Mouse (Mus musculus): ENCODE data around the gene Phf11d. TPM values are rescaled to one million over a fixed set of nuclear protein-coding genes. Genes with fewer than 3 reads are reported as not detected.
"Not testable (repeated sequence)": the region's sequence is repeated elsewhere in the genome, so short reads cannot be mapped to it uniquely, and the experiment has no call there.

Phf11d gene
- polyA plus RNA-seq, 1 experiment from 2014 or later, result 0.43 TPM

DNA sequence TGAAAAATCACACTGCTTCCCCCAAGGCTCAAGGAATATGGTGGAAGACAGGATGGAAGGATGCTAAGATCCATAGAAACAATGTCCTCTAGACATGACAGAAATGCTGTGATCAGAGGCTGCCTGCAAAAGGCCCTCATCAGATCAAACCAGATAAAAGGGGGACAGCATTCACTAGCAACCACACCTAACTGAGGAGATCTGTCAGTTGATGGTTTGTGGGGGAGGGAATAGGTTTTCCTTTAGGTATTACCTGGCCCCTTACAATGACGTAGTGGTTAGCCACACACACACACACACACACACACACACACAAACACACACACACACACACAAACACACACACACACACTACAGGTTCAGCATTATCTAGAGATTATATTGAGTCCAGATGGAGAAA, 25.7 kb downstream of the Phf11d start:
- no peaks in the 10 kb centered on the region for H3K27me3 ChIP-seq (ENCODE audit: control insufficient read depth, insufficient read depth, low read length)
- WGBS, result 92% methylated on average over 1 of the region's 1 CpGs
- H3K27ac ChIP-seq (ENCODE audit: low read depth, low read length), result no peak overlapping the region
- no peak overlapping the region for H3K4me2 ChIP-seq (replicated peaks; ENCODE audit: low read depth, low read length)
- H3K4me3 ChIP-seq (ENCODE audit: low read length), result no peak overlapping the region
- ATAC-seq (ENCODE audit: low FRiP score, low TSS enrichment), result no peak
- no peaks in the 10 kb centered on the region for H3K36me3 ChIP-seq (ENCODE audit: control insufficient read depth, insufficient read depth, low read length)
- H3K9me3 ChIP-seq (ENCODE audit: control insufficient read depth, low read length), result no peaks in the 10 kb centered on the region
- H3K4me1 ChIP-seq (ENCODE audit: control insufficient read depth, insufficient read depth, low read length), result no peaks in the 10 kb centered on the region
- no peak overlapping the region for H3K9ac ChIP-seq (ENCODE audit: low read depth, low read length)

DNA sequence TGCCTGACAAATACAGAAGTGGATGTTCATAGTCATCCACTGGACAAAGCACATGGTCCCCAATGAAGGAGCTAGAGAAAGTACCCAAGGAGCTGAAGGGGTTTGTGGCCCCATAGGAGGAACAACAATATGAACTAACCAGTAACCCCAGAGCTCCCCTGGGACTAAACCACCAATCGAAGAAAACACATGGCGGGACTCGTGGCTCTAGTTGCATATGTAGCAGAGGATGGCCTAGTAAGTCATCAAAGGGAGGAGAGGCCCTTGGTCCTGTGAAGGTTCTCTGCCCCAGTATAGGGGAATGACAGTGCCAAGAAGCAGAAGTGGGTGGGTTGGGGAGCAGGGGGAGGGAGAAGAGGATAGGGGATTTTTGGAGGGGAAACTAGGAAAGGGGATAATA, 29.2 kb downstream of the Phf11d start:
- H3K27me3 ChIP-seq (ENCODE audit: control insufficient read depth, insufficient read depth, low read length); H3K36me3 ChIP-seq (ENCODE audit: control insufficient read depth, insufficient read depth, low read length); H3K9ac ChIP-seq (ENCODE audit: low read depth, low read length); H3K4me1 ChIP-seq (ENCODE audit: control insufficient read depth, insufficient read depth, low read length); H3K4me2 ChIP-seq (replicated peaks; ENCODE audit: low read depth, low read length); ATAC-seq (ENCODE audit: low FRiP score, low TSS enrichment); H3K9me3 ChIP-seq (ENCODE audit: control insufficient read depth, low read length); H3K27ac ChIP-seq (ENCODE audit: low read depth, low read length); H3K4me3 ChIP-seq (ENCODE audit: low read length): not testable (repeated sequence)
- WGBS, result 84% methylated on average over 3 of the region's 3 CpGs

DNA sequence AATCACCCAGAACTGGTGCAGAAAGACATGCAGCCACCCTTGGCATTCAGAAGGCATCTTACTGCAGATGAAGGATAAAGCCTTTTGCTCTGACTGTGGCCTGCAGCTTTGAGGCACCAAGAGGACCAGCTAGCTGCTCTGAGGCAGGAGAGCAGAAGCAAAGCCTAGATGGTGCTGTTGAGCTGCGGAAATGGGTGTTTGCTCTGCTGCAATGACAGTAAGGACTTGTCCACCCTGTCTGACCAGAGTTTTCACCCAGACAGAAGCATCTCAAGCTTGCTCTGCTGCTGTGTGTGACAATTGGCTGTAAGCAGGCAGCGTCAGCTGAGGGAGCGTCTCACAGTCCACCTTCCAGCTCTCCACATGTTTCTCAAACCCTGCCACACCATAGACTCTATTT, 34.8 kb downstream of the Phf11d start:
- H3K4me3 ChIP-seq (ENCODE audit: low read length), result not testable (repeated sequence)

DNA sequence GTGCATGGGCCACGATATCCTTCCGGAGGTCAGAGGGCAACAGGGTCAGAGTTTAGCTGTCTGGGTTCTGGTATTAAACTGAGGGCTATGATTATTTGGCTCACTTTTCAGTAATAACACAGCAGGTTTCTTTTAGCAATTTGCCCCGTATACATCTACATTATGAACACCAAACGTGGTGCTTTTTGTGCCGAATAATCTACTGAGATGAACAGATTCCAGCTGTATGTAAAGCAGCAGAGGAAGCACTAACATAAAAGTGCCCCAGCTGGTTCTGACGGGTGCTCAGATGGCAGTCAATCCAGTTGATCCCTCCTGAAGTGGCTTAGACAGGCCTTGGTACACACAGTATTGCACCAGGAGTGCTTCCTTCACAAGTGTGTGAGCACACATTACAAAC, 45.3 kb downstream of the Phf11d start:
- not testable (repeated sequence) for H3K4me2 ChIP-seq (replicated peaks; ENCODE audit: low read depth, low read length); H3K27me3 ChIP-seq (ENCODE audit: control insufficient read depth, insufficient read depth, low read length); H3K27ac ChIP-seq (ENCODE audit: low read depth, low read length); H3K4me3 ChIP-seq (ENCODE audit: low read length); H3K9ac ChIP-seq (ENCODE audit: low read depth, low read length); ATAC-seq (ENCODE audit: low FRiP score, low TSS enrichment); H3K36me3 ChIP-seq (ENCODE audit: control insufficient read depth, insufficient read depth, low read length); H3K9me3 ChIP-seq (ENCODE audit: control insufficient read depth, low read length); H3K4me1 ChIP-seq (ENCODE audit: control insufficient read depth, insufficient read depth, low read length)
- WGBS, result 85% methylated on average over 6 of the region's 6 CpGs

More for the DNA sequence above, 34.8 kb downstream of the Phf11d start:
- not testable (repeated sequence) for H3K9me3 ChIP-seq (ENCODE audit: control insufficient read depth, low read length); ATAC-seq (ENCODE audit: low FRiP score, low TSS enrichment); H3K4me2 ChIP-seq (replicated peaks; ENCODE audit: low read depth, low read length); H3K27me3 ChIP-seq (ENCODE audit: control insufficient read depth, insufficient read depth, low read length); H3K27ac ChIP-seq (ENCODE audit: low read depth, low read length); H3K9ac ChIP-seq (ENCODE audit: low read depth, low read length); H3K36me3 ChIP-seq (ENCODE audit: control insufficient read depth, insufficient read depth, low read length); H3K4me1 ChIP-seq (ENCODE audit: control insufficient read depth, insufficient read depth, low read length)
- WGBS, result 46% methylated on average over 3 of the region's 3 CpGs

DNA sequence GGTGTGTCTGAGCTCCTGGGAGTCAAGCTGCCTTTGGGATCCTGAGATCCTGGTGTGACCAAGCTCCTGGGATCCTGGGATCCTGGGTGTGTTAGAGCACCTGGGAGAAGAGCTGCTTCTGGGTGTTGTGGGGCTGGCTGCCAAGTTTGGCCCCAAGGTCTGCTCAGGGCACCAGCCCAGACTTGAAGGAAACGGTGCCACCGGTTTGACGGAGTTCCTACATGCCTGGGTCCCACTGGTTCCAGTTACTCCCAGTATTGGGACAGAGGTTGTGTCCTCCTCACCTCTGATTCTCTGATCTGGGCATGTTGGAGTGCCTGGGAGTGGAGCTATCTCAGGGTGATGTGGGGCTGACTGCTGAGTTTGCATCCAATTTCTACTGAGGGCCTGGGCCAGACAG, 46.2 kb downstream of the Phf11d start:
- not testable (repeated sequence) for H3K4me2 ChIP-seq (replicated peaks; ENCODE audit: low read depth, low read length); H3K36me3 ChIP-seq (ENCODE audit: control insufficient read depth, insufficient read depth, low read length); ATAC-seq (ENCODE audit: low FRiP score, low TSS enrichment); H3K4me1 ChIP-seq (ENCODE audit: control insufficient read depth, insufficient read depth, low read length); H3K27ac ChIP-seq (ENCODE audit: low read depth, low read length); H3K4me3 ChIP-seq (ENCODE audit: low read length); H3K27me3 ChIP-seq (ENCODE audit: control insufficient read depth, insufficient read depth, low read length); H3K9ac ChIP-seq (ENCODE audit: low read depth, low read length); H3K9me3 ChIP-seq (ENCODE audit: control insufficient read depth, low read length)
- WGBS, result 85% methylated on average over 3 of the region's 3 CpGs

Other genes with a start within 250 kb of the Phf11d start
- gene 1700129C05Rik, start 222.6 kb downstream of the Phf11d start, polyA plus RNA-seq (2014; fragmentation: Nextera tagmentation; extraction: Ambion mirVana), result not detected in 2 replicates
- gene Gm5142, start 186.7 kb downstream of the Phf11d start, polyA plus RNA-seq (2014; fragmentation: Nextera tagmentation; extraction: Ambion mirVana), result not detected in 2 replicates
- 55.5 and 93.0 TPM in 2 replicates for gene Rcbtb1, start 164.3 kb downstream of the Phf11d start, polyA plus RNA-seq (2014; fragmentation: Nextera tagmentation; extraction: Ambion mirVana)
- not detected in 2 replicates for gene Gm6904, start 105.3 kb downstream of the Phf11d start, polyA plus RNA-seq (2014; fragmentation: Nextera tagmentation; extraction: Ambion mirVana)
- not detected in 2 replicates for gene Phf11a, start 67.9 kb downstream of the Phf11d start, polyA plus RNA-seq (2014; fragmentation: Nextera tagmentation; extraction: Ambion mirVana)
- gene Phf11b, start 24.1 kb downstream of the Phf11d start, polyA plus RNA-seq (2014; fragmentation: Nextera tagmentation; extraction: Ambion mirVana), result 0.71 and 0.79 TPM in 2 replicates
- 0.64 and 0.79 TPM in 2 replicates for gene Phf11c, start 29.9 kb upstream of the Phf11d start, polyA plus RNA-seq (2014; fragmentation: Nextera tagmentation; extraction: Ambion mirVana)
- 7.7 and 13.5 TPM in 2 replicates for gene Setdb2, start 75.4 kb upstream of the Phf11d start, polyA plus RNA-seq (2014; fragmentation: Nextera tagmentation; extraction: Ambion mirVana)
- gene Cab39l, start 75.5 kb upstream of the Phf11d start, polyA plus RNA-seq (2014; fragmentation: Nextera tagmentation; extraction: Ambion mirVana), result 35.4 and 42.6 TPM in 2 replicates
- gene Cdadc1, start 232.5 kb upstream of the Phf11d start, polyA plus RNA-seq (2014; fragmentation: Nextera tagmentation; extraction: Ambion mirVana), result 25.7 and 35.5 TPM in 2 replicates